Mouse (Mus musculus) adrenal gland, postnatal 10 days (tissue): ENCODE data around the gene H2-DMa. TPM values are rescaled to one million over a fixed set of nuclear protein-coding genes. Genes with fewer than 3 reads are reported as not detected.

Experiments
- DNase-seq: peaks from one replicate; pipeline ENCODE4 v3.0.0; 2021; ENCODE audit warnings: mixed read lengths
- total RNA-seq, 2 experiments: library from RNA; stranded (reverse); gene quantifications; 2 replicates each; pipeline ENCODE4 v1.2.3; 2021

Gene H2-DMa
- total RNA-seq, 2 experiments from 2014 or later: 8.9 to 15.2 TPM

GRCm38 (mm10) chr17:34102831-34103230 lies 16.5 kb upstream of the H2-DMa start:
- DNase-seq: no peak

GRCm38 (mm10) chr17:34104804-34105203 lies 14.5 kb upstream of the H2-DMa start:
- DNase-seq: no peak

- no peak for DNase-seq
These were observed 12.8 kb upstream of the H2-DMa start for GRCm38 (mm10) chr17:34106555-34106954.

GRCm38 (mm10) chr17:34107109-34107867 lies 12.1 kb upstream of the H2-DMa start:
- DNase-seq: no peak

GRCm38 (mm10) chr17:34108460-34108859 lies 10.9 kb upstream of the H2-DMa start:
- no peak for DNase-seq

- DNase-seq: no peak
These were observed 10.1 kb upstream of the H2-DMa start for GRCm38 (mm10) chr17:34109038-34109805.

GRCm38 (mm10) chr17:34109806-34110195 lies 9.5 kb upstream of the H2-DMa start:
- no peak for DNase-seq

- DNase-seq: no peak
These were observed 9.0 kb upstream of the H2-DMa start for GRCm38 (mm10) chr17:34110309-34110708.

- DNase-seq: no peak
These were observed 5.2 kb upstream of the H2-DMa start for GRCm38 (mm10) chr17:34114114-34114513.

GRCm38 (mm10) chr17:34116736-34117370 lies 2.5 kb upstream of the H2-DMa start:
- peak; percentile 41 for DNase-seq

GRCm38 (mm10) chr17:34117421-34118112 lies 1.8 kb upstream of the H2-DMa start:
- no peak for DNase-seq

- DNase-seq: peak; percentile 49
These were observed 1.0 kb upstream of the H2-DMa start for GRCm38 (mm10) chr17:34118113-34118872.

- no peak for DNase-seq
These were observed 480 bp upstream of the H2-DMa start for GRCm38 (mm10) chr17:34118873-34119248.

GRCm38 (mm10) chr17:34120180-34120723 lies 911 bp downstream of the H2-DMa start:
- peak; percentile 95 for DNase-seq

- DNase-seq: peak; percentile 88
These were observed 1.5 kb downstream of the H2-DMa start for GRCm38 (mm10) chr17:34120814-34121171.

GRCm38 (mm10) chr17:34121172-34121878 lies 2.0 kb downstream of the H2-DMa start:
- DNase-seq: peak; percentile 92

GRCm38 (mm10) chr17:34121879-34122187 lies 2.5 kb downstream of the H2-DMa start:
- DNase-seq: peak; percentile 82

- peak; percentile 98 for DNase-seq
These were observed 3.0 kb downstream of the H2-DMa start, which contains the start of gene Brd2 for GRCm38 (mm10) chr17:34122188-34122984. Brd2 (minus strand) TSS chr17:34122634.

GRCm38 (mm10) chr17:34123111-34123510 lies 3.8 kb downstream of the H2-DMa start:
- no peak for DNase-seq

- DNase-seq: no peak
These were observed 4.2 kb downstream of the H2-DMa start for GRCm38 (mm10) chr17:34123518-34123917.
